Mouse (Mus musculus): ENCODE data around the gene Duoxa1.
"Not testable (repeated sequence)": the region's sequence is repeated elsewhere in the genome, so short reads cannot be mapped to it uniquely, and the experiment has no call there.

The Duoxa1 gene

DNA sequence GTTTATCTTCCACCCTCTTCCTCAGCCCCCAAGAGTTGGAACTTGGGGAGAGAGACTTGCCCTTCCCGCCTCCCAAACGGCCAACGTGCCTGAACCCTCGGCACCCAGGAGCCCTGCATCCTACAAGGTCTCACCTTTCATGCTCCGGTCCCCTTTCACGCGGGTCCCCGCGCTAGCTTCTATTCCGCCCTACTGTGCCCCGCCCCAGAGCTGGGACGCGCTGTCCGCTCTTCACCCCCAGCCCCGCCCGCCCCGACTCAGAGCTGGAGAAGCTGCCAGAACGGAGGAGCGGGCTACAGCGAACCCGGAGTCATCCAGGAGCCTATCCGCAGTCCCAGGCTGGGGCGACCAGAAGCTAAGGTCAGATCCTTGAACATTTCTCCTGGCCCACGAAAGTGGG is at the start of gene Duoxa1:
Gene Duoxa1, minus strand, starts transcription at position 195 of the 400 bp plus-strand sequence.
- DNase-seq (ENCODE audit: low read depth, low spot score) = no peak

DNA sequence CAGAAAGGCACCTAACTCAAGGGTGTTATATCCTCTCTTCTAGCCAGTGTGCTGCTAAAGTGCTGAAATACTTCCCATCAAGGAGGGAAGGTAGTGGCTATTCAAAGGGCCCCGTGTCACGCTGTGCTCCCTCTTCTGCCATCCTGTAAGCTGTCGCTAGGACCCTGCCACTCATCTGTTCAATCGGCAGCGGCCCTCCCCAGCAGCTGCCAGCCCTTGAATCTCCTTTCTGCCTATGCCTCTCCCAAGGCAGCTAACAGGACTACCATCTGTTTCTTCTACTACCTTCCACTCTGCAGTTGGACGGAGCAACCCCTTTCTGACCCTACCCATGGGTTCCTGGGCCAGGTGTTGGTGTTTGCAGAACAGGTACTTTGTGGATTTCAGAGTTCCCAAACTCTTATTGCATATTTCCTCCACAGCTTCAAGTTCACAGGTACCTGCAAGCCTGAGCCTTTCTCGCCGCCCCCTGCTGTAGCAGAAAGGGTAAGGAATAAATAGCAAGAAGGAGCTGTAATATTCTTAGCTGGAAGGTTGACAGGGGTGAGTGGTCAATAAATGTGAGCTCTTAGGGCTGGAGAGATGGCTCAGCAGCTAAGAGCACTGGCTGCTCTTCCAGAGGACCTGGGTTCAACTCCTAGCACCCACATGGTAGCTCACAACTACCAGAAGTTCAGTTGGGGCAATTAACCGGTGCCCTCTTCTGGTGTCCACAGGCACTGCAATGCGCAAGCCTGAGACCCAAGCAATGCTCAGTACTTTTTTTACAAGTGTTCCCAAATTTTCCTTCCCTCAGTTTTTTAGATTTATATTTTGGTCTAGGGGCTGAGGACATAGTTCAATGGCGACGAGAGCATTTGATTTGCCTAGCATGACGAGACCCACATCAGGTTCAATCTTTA is 49.3 kb upstream of the Duoxa1 start:
- no peak for DNase-seq (ENCODE audit: low read depth, low spot score)

DNA sequence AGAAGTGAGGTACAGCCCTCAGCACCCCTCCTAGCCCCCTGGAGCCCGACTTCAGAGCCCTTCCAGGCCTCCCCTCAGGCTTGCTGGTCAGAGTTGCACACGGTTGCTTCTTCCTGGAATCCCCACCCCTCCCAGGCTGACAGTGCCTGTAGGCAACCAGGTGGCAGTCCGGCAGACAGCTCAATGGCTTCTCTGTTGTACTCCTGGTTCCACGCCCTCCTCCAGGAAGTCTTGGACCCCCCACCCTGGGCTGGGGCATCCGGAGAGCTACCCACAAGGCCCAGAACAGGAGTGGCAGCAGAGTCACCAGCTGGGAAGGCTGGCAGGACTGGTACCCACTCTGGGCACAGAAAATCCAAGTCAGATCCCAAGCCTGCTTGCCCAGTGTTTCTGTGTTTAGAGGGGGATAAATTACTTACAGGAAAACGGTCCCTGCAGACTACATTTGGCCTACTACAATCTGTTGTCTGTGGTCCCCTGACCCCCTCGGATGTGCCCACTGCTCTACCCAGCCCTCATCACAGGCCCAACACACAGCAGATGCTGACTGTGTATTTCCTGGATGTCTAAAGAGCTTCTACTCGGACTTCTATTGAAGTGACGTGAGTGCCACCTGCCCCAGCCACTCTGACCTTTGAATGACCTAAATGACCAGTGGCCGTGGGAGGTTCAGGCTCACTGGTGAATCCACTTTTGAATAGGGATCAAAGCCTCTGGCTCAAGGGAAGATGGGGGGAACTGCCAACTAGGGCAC is 48.5 kb upstream of the Duoxa1 start:
- DNase-seq (ENCODE audit: low read depth, low spot score) = no peak

DNA sequence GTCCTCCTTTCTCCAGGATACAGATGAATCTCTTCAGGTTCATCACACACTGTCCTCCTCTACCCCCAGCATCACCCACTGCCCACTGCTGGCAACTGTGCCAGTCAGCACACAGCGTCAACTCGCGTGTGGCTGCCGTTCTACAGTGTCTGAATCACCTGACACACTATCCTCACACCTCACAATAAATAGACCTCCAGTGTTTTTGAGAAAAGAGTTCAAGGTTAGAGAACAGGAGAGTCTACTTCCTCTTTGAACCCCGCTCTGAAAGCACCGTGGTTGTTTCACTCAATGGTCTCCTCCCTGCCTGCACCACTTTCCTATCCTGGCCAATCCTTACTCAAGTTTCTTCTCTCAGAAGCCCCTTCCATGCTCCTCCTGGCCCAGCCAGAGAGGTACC is 47.7 kb upstream of the Duoxa1 start:
- no peak for DNase-seq (ENCODE audit: low read depth, low spot score)

DNA sequence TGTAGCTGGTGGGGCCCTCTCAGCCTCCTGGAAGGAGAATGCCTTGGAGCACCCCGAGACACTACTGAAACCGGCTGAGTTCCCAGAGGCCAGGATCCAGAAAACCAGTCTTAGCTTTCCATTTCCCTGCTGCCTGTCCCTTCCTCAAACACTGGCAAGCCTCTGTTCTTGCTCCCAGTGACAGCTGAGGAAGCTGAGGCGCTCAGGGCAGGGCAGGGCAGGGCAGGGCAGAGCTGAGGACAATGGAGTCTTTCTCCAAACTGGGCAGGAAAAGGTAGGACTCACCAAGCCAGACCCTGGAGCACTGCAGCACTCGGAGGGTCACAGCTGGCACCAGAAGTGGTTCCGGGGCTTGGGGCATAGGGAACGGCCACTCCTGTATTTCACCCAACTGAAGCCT is 46.8 kb upstream of the Duoxa1 start:
- DNase-seq (ENCODE audit: low read depth, low spot score) = no peak

DNA sequence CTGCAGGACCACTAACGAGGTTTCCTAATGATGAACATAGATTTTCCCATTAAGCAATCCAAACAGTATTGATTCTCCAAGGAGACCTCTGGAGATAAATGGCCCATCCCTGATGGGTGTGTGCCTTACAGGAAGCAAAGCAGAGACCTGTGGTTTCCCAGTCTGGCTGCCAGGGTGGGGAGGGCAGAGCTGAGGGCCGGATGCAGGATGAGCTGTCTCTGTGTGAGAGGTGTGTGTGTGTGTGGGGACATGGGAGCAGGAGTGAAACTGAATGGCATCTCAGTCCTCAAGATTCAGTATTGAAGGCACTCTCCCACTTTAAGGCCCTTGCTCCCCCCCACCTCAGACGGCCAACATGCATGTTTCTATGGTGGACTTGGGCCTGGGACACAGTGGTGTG is 42.7 kb upstream of the Duoxa1 start:
- DNase-seq (ENCODE audit: low read depth, low spot score) = no peak

DNA sequence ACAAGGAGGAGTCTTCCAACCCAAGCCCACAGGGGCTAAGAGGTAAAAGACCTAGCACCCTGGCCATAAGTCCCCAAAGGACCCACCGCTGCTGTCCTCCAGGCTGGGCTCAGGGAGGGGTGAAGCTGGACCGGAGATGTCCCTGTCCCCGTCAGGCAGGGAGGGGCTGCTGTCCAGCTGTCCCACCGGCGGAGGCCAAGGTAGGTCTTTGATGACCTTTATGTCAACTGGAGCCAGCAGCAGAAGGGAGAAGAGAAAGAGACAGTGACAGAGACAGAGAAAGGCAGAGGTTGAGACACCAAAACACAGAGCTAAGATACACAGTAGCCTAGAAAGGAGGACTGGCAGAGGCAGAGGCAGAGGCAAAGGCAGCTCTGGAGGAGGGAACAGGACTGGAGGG is 41.9 kb upstream of the Duoxa1 start:
- DNase-seq (ENCODE audit: low read depth, low spot score) = no peak

DNA sequence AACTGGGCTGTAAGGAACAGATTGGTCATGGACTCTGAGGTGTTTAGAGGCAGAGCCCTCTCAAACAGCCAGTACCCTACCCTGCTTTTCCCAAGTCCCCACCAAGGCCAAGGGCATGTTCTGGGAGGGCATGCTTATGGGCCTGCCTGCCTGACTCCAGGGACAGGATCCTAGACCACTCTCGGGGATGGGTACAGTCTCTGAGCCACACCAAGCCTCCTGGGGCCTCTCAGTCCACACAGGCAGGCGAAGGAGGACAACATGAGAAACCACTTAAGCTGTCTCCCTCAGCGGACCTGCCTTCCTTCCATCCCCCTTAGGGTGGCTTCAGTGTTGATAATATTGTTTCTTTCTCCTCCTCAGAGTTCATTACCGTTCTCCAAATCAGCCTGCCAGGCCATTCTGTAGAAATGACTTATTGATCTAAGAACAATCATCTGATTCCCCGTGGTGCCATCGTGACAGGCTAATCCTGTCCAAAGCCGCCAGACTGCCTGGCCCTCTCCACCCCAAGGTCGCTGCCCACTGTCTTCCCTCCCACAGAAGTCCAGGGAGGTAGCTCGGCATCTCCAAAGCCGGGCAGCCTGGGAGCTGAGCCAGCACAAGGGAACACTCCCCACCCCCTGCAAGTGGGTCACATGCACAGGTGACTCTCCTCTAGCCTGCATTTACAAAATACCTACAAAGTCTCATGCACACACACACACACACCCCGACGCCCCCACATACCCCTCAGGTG is 40.8 kb upstream of the Duoxa1 start:
- DNase-seq (ENCODE audit: low read depth, low spot score) = no peak

DNA sequence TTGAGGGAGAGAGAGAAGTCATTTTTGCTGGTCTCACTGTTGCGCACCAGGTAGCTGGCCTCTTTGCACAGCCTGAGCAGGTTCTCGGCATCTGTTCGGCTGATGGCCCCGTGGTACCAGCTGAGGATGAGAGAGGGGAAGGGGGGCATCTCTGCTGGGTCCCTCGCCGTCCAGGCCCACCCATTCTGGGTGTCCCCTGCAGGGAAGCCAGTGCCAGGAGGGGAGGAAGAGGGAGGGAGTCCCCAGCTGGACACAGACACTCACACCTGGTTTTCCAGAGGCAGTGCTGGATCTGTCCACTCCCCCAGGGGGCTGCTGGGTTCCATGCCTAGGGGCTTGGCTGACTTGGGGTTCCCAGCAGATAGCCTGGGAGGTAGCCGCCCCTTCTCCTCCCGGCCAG is 40.2 kb upstream of the Duoxa1 start:
- no peak for DNase-seq (ENCODE audit: low read depth, low spot score)

DNA sequence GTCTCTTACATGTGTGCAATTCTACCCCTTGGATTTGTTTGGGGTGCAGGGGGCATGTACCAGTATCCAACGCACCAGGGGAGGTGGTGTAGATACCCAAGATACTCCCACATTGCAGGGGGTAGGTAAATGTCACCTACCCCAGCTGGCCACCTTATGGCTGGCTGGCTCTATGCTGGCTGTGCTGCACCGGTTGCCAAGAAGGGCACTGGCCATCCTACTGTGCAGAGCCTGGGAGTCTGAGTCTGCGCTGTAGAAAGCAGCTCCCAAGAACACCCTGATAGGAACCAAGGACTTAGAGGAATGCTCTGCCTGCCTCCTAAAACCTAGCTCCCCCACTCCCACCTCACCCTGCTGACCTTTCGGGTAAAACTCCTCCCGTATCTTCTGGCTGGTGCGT is 39.5 kb upstream of the Duoxa1 start:
- no peak for DNase-seq (ENCODE audit: low read depth, low spot score)

DNA sequence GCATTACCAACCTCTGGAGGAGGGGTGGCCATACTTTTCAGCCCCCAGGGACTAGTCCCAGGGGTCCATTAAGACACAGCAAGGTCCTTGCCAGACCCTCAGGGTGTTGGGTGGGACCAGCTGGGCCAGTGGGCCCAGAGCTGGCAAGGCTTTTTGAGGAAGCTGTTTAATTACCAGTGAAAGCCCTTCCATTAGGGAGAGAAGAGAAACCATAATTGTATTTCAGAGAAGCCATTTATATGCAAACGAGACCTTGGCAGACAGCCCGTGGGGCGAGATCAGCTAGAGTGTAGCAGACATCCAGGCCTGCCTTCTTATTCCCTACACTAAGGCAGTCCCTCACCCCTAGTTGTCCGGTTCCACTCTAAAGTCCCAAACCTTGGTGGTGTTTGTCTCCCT is 38.4 kb upstream of the Duoxa1 start:
- no peak for DNase-seq (ENCODE audit: low read depth, low spot score)

DNA sequence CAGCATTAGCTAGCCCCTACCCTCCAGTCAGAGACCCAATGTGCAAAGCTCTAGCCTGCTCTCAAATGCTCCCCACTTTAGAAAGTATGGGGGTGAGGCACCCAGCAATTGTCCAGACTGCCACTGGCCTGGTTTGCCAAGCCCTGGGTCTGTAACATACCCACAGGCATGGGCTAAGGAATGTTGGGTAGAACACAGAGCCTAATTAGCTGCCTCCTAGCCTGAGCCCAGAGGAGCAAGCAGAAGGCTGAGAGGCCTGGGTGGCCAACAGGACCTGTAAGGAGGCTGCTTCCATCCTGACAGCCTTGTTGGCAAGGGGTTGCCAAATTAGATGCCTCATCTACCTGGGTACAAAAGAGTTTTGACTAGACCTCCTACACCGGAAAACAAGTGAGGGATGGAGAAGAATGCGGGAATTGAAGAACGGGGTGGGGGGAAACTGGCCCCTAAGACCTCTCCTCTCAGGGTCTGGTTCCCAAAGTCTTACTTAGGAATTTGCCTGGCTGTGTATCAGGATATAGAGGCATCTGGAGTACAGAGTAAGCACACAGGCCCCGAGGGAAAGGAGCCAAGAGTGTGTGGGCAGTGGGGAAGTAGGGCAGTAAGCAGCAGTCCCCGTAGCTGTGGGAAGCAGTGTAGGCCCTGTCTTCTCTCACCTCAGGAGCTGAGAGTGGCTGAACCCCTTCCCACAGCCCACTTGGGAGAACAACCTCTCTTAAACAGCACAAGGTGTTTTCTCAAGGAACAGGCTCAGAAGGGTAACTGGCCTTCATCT is 37.8 kb upstream of the Duoxa1 start:
- no peak for DNase-seq (ENCODE audit: low read depth, low spot score)

DNA sequence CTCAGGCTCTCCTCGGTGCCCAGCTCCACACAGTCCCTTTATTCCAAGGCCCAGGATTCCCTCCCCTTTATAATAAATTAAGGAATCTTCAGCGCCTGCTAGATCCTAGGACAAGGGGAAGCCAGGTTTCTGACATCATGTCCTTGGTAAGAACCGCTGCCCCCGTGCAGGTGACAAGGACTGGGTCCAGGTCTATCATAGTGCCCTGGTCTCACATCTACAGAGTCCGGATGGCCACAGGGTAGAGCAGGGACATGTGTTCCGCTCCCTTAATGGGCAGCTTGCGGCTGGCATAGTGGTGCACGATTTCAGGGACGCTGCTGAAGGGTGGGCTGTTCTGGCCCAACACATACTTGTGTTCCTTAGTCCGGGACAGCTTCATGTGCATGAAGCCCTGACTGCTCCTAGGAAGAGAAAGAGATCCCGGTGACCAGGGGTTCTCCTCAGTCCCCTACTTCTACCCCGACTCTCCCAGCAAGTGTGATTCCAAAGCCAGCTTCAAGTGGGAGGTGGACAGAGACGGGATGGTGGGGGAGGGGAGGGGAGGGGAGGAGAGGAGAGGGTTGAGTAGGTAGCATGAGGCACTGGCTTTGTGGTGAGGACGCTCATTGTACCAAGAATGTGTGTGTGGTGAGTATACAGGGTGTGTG is 35.7 kb upstream of the Duoxa1 start:
- peak; percentile 42 for DNase-seq (ENCODE audit: low read depth, low spot score)

DNA sequence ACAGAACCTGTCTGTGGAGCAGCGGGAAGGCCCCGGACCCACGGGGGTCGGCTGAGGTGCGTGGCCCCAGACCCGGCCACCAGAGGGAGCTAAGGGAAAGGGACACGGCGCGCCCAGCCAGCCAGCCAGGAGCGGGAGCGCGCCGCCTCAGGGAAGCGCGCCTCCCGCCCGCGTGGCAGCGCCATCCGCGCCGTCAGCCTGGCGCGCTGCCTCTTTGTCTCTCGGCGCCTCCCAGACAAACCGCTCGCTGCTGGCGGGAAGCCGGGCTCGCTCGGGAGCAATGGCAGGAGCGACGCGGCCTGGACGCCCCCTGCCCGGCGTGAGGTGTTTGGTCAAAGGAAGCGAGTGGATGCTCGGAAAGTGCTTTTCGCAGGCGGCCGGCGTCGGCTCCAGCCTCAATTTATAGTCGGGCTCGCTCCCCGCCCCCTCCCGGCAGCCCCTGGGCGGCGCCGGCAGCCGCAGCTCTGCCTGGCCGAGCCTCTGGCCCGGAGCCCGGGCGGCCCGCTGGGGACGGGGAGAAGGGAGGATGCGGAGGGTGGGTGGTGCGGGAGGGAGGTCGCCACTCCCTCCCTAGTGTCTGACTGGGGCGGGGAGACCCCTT is 35.1 kb upstream of the Duoxa1 start:
- peak; percentile 74 for DNase-seq (ENCODE audit: low read depth, low spot score)

DNA sequence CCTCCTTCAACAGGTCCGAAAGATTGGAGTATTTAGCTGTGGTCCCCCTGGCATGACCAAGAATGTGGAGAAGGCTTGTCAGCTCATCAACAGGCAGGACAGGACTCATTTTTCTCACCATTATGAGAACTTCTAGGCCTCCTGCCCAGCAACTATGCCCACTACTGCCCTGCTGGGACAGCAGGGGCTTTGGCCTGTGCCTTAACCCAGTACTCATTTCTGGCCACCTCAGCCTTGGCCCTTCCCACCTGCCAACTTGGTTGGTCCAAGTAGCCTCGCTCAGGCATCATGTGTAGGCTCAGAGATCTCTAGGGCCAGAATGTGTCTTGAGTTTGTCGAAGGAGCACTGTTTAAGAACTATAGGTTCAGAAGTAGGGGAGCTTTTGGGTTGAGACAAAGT is 33.7 kb upstream of the Duoxa1 start:
- DNase-seq (ENCODE audit: low read depth, low spot score) = no peak

DNA sequence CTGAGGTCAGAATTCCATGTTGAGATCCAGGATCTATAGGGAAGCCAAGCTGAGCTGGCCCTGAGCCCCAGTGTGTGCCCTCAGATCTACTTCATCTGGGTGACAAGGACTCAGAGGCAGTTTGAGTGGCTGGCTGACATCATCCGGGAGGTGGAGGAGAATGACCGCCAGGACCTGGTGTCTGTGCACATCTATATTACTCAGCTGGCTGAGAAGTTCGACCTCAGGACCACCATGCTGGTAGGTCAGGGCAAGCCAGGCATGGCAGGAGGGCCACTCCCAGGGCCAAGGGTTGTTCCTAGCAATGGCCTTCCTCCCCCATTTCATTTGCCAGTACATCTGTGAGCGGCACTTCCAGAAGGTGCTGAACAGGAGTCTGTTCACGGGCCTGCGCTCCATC is 32.6 kb upstream of the Duoxa1 start:
- DNase-seq (ENCODE audit: low read depth, low spot score) = not testable (repeated sequence)

DNA sequence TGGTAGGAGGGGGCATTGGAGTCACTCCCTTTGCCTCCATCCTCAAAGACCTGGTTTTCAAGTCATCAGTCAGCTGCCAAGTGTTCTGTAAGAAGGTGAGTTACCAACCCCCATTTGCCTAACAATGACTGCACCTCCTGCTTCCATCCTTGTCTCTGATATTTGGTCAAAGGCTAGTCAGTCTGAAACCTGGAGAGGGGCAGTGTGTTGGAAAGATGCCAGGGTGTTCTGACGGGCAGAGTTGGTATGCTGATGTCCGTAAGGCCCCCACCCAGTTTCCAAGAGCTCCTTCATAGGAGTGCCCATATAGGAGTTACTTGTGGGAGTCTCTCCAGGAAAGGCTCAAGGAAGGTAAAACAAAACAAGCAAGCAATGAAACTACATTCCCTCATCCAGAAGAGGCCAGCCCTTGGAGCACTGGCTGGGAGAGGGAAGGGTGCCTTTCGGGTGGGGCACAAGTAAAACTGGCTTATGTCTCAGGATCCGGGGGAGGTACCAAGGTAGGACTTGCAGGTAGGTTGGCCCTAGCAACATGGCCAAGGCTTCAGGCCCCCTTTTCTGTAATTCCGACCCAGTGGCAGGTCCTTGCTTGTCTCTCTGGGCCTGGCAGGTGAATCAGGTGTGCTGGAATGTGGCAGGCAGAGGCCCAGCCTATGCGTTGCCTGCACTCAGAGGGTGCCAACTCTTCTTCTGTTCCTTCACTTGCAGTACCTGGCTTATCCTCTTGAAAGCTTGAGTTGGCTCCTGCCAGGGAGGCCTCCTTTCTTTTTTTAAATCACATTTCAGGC is 31.8 kb upstream of the Duoxa1 start:
- DNase-seq (ENCODE audit: low read depth, low spot score) = no peak

DNA sequence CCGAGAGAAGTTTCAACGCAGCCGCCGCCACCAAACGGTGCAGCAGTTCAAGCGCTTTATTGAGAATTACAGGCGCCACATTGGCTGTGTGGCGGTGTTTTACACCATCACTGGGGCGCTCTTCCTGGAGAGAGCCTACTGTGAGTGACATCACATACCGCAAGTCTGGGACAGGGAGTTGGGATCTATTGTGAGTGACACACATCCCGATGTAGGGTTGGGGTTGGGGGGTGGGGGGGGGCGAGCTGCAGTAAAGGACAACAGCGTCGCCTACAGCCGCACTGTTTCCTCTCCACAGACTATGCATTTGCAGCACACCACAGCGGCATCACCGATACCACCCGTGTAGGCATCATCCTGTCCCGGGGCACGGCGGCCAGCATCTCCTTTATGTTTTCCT is 23.8 kb upstream of the Duoxa1 start:
- DNase-seq (ENCODE audit: low read depth, low spot score) = no peak

DNA sequence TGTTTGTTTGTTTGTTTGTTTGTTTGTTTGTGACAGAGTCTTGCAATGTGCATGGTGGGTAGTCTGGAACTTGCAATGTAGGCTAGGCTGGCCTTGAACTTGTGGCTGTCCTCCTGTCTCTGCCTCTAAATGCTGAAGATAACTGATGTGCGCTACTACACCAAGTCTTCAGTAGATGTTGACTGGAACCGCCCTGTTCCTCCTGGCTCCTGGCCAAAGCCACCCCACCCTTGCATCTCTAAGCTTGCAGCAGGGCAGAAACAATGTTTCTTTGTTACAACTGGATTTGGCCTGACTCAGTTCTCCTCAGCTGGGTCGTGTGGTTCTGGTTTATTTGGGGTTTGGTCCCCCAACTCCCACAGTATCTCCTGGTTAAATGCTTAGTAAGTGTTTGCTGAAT is 20.6 kb upstream of the Duoxa1 start:
- peak; percentile 19 for DNase-seq (ENCODE audit: low read depth, low spot score)

DNA sequence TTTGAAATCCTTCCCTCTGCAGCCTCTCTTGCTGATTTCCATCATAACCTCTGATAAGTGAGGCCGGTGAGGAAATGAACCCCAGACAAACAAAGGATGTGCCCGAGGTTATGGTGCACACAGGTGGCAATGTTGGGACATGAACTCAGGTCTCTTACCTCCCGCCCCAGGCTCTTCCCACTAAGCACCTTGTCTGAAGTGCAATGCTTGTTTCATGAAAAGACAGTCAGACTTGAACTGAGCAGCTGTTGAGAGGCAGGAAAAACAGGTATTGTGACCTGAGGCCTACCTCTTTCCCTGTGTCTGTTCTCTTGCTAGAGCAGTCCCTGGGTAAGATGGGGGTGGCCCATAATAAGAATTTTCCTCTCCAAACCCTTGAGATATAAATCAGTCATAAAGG is 18.7 kb upstream of the Duoxa1 start:
- DNase-seq (ENCODE audit: low read depth, low spot score) = no peak

Measured in skeletal muscle tissue, adult 2 months (tissue).